Mouse (Mus musculus) yolk sac, embryonic 10.5 days (tissue): ENCODE results near the gene Cmss1.
A peak's percentile ranks its signal among the peaks of the same experiment; 100 is the strongest.

Experiments
- DNase-seq: peaks from one replicate; pipeline ENCODE4 v3.0.0-alpha.2; 2017; ENCODE audit warnings: low spot score

The Cmss1 gene

DNA sequence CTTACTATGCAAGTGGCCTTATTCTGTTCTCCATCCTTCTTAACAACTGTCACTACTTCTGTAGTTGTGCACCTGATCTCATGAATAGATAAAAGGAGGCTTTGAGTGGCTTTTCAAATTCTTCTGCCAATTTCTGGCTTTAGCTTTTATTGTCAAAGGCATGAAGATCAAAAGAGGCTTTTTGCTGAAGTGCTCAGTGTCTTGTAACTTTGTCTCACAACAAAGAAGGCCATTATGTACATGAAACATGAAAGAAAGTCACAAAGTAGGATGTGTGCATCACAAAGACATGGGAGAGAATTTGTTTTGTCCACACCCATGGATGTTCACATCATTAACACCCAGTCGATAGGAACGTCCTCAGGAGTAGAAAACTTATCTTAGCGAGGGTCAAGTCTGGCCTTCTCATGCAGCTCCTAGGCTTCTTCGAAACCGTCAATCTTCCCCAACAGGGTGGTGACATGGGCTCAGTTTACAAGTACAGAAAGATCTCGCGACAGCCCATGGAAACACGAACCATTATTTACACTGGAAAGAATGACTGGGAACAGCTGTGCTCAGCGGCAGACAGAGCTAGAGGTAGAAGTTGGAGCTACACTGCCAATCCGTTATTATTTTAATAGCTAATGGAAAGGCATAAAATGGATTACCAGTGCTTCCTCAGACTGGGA, 133.1 kb downstream of the Cmss1 start:
- no peak for DNase-seq

DNA sequence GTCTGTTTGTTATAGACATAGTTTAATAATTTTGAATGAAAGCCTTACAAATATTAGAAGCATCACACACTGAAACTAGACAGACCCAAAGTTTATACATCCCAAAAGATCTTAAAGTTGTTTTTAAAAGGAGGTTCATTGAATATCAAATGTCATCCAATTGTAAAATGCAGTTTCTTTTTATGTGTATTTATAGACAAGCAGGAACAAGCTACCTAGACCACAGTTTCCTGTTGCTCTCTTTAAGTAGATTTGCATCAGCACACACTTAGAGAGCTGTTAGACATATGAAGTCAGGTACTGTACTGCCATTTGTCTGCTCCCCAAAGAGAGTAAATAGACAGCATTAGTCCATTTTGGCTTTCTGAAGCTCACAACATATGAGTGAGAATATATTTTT, 135.6 kb downstream of the Cmss1 start:
- no peak for DNase-seq

DNA sequence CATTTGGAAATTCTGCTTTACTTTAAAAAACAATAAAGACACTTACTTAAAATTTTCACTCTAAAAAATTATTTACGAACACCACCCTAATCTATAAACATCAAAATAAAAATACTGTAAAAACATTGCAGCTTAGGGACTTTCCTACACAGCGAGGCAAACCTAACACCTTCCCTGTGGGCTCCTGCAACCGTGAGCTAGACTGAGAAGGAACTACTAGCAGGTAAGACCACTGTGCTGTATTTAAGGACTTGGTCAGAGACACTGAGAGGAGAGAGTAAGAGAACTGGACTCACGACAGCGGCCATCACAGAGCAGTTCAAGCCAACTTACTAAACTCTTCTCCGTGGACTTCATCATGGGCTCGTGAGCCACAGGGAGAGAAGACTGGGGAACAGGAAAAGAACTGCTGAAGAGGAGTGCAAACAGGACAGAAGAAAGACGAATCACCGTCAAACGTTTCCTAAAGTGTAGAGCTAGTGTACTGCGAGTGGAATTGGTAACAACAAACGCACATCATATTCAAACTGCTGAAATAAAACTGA, 136.3 kb downstream of the Cmss1 start:
- DNase-seq, result no peak

DNA sequence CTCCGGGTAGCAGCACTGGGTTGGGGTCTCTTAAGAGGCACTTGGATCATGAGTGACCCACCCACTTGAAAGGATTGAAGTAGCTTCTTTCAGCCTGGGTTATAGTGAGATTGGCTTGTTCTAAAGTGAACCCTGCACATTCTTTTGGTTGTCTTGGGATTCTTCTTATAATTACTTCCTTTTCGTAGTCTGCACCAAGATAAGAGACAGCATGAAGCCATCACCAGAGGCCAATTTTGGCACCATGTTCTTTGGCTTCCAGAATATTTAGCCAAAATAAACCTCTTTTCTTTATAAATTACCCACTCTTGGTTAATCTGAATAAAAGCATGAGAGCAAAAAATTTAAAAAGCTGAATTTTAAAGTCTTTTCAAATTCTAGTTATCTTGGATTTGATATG, 136.8 kb downstream of the Cmss1 start:
- DNase-seq, result no peak

GRCm38 (mm10) chr16:57469301-57469700, 137.4 kb downstream of the Cmss1 start:
- DNase-seq, result no peak

GRCm38 (mm10) chr16:57465386-57465913, 141.2 kb downstream of the Cmss1 start:
- DNase-seq, result no peak

- no peak for DNase-seq
Measured at GRCm38 (mm10) chr16:57456003-57456402, 150.7 kb downstream of the Cmss1 start.

- no peak for DNase-seq
Measured at GRCm38 (mm10) chr16:57455573-57455972, 151.1 kb downstream of the Cmss1 start.

DNA sequence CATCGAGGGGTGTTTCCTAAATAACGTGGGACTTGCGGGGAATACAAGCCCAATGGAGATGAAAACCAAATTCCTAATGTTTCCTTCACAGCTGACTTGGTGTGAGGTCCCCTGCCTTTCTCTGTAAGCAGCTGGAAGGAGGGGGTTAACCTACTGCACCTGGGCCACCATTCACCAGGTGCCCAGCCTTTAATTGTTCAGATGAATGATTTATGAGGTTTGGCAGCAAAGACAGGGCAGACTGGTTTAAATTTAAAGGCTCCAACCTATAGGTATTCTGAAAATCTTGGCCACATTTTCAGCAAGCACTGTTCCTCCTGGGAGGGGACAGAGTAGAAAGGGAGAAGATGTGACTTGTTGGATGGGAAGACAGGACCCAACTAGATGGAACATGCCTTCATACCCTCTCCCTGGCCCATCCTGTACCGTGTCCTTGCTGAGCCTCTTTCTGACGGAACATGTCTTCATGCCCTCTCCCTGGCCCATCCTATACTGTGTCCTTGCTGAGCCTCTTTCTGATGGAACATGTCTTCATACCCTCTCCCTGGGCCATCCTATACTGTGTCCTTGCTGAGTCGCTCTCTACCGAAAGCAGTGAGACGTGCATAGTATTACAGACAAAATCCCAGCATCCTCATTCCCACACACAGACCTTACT, 152.4 kb downstream of the Cmss1 start:
- DNase-seq, result no peak

- peak; percentile 16 for DNase-seq
Measured at GRCm38 (mm10) chr16:57453009-57453408, 153.7 kb downstream of the Cmss1 start.

GRCm38 (mm10) chr16:57445096-57446094, 161.3 kb downstream of the Cmss1 start:
- no peak for DNase-seq

GRCm38 (mm10) chr16:57440706-57441437, 165.8 kb downstream of the Cmss1 start:
- DNase-seq, result no peak

DNA sequence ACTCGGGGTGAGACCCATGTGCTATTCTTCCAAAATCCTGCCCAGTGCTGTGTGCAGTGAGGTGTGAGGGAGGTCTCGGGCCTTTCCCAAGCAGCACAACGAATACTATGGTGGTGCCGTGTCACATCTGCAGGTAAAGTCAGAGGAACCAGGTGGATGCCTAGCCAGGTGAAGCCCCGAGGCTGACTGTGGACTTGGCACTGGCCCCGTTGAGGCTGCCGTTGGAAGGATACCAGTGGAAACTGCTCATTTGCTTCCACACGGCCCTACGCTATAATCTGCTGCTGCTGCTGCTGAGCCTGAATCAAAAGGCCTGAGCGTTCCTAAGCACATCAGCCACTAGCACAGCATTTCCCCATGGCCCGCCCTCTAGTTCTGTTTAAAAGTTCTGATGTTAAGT, 167.5 kb downstream of the Cmss1 start:
- no peak for DNase-seq

DNA sequence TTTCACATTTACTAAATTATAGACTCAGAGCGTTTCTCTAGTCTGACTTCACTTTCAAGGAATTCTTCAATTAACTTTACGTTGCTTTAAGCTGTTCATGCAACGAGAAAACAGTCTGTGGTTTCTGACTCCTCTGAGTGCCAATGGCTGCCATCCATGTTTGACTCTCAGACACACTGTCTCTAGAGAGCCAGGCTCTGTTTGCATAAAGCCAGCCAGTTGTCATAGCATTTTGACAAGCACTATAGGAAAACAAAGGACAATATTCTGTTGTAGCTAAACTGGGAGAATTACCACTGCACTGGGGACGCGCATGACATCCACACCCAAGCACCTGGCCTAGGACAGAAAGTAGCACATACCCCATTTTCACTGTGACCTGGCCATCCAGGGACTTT, 168.4 kb downstream of the Cmss1 start:
- DNase-seq, result no peak

- DNase-seq, result no peak
Measured at GRCm38 (mm10) chr16:57437523-57438287, 169.0 kb downstream of the Cmss1 start.

DNA sequence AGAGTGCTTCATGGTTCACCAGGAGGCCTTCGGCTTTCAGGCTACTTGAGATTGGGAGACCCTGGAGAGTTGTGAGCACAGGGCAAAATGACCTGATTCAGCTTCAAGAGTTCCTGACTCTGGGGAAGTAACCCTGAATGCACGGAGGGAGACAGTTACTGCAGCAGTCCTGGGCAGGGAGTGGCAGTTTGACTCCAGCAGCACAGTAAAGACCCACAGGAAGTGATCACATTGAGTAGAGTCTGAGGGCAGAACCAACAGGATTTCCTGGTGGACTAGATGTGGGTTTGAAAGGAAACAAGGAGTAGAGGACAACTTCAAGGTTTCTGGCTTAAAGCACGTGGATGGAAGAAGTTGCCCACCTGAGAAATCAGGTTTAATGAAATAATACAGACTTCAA, 172.0 kb downstream of the Cmss1 start:
- no peak for DNase-seq

DNA sequence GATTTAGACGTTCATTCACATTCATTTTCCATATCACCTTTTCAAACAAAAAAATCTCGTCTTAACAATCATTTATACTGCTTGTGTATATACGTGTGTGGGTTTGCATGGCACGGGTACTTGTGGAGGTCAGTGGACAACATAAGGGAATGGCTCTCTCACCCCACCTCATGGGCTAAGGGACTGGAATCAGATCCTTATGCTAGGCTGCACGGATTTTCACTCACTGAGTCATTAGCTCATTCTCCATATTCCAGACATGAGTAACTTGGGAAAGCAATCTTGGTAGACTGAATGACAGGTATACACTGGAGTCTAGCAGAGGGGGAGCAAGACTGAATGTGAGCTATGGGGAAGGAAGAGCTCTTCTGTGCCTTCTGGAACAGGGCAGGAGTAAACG, 173.0 kb downstream of the Cmss1 start:
- DNase-seq, result no peak

GRCm38 (mm10) chr16:57433173-57433572, 173.5 kb downstream of the Cmss1 start:
- DNase-seq, result no peak

DNA sequence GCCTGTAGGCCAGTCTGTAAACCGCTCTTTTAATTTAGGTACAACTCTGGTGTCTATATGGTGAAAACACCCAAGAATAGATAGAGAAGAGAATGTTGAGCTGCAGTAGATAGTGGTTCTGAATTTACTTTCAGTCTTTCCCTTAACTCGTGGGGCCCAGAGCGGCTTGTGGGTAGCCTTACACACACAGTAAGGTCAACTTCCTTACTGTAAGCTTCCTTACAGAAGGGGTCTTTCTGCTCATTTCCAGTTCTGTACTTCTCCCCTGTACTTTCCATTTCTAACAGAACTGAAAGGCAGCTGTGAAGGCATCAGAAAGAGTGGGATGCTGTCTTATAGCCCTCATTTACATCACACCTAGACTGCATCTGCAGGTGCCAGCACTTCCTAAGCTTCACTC, 175.4 kb downstream of the Cmss1 start:
- no peak for DNase-seq

- no peak for DNase-seq
Measured at GRCm38 (mm10) chr16:57428977-57429376, 177.7 kb downstream of the Cmss1 start.
